Mouse (Mus musculus): ENCODE data around the gene Ptpra. TPM values are rescaled to one million over a fixed set of nuclear protein-coding genes. Genes with fewer than 3 reads are reported as not detected.

Gene Ptpra
- total RNA-seq, 2 experiments from 2014 or later = 48.6 to 49.0 TPM

DNA sequence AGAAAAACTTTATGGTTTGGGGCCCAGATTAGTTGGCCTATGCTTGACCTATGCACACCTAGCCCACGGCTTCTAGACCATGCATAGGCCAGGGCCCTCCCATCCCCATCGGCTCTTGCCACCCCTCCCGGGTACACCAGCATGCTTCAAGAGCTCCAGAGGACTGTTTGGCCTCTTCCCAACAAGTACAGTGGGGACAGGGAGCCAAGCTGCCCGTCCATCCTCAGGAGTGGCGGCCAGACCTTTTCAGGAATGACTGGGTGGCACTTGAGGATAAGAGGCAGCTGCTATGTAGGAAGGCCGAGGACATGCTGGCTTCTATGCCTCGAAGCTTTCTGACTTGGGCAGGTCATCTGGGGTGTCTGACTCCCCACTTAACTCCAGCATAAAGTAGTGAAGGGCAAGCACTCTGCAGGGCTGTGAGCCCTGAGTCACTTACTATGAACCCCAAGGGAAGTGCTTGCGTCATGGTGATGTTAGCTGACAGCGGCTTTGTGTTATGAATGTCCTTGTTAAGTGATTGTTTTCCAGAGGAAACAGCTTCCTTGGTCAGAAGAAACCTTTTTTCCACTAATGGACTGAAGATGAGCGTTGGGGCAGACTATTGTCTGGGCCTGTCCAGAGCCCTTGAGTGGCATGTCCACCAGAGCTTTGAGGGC, 134.0 kb downstream of the Ptpra start:
- DNase-seq = peak in 1 of 2 experiments; percentile 12
- intact Hi-C loops (cut with DNase I) = no loop called here

DNA sequence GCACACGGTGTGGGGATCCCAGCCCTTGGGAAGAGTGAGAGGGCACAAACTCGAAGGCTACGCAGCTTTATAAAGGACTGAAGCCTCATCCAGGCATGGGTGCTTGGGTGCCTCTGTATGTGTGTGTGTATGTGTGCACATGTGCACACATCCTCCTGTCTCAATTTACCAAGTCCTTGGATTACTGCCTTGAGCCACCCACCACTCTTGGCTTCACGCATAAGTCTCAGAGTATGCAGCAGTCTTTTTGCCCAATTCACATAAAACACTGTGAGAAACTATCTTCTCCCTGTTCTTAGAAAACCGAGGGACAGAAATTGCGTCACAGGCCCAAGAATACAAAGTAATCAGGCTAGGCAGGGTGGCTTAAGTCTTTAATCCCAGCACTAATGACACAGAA, 135.9 kb downstream of the Ptpra start:
- DNase-seq = no peak
- intact Hi-C loops (cut with DNase I) = no loop called here

DNA sequence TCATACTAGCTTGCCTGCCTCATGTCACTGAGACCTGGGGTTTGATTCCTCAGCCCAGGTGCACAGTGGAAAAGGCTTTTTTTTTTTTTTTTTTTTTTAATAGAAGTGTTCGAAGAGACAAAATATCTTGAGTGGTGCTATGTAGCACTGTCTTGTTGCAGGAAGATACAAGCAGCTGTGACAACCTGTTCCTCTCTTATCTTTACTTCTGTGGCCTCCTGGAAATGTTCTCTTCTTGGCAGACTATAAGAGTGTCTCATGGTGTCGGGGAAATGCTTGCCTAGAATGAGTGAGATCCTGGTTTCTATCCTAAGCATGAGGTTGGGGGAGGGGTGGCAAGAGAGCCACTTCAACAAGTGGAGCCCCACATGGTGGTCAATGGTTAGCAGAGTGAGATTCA, 138.3 kb downstream of the Ptpra start:
- no peak for DNase-seq
- intact Hi-C loops (cut with DNase I) = no loop called here

DNA sequence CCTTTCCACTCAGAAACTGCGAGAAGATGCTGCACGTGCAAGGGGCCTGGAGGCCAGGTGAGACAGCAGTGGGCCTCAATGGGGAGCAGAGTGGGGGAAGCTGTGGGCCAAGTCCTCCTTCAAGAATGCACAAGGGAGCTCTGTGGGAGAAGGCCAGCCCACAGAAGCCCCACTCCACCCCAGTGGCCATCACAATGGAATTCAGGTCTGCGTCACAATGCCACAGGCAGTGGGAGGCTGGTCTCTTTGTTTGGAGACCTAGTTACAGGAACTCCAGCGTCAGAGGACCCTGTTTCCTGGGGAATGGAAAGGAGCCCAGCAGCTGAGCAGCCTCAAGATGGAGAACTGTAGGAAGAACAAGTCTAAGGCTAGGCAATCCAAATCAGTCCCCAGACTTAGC, 139.1 kb downstream of the Ptpra start:
- intact Hi-C loops (cut with DNase I) = no loop called here
- no peak for DNase-seq

DNA sequence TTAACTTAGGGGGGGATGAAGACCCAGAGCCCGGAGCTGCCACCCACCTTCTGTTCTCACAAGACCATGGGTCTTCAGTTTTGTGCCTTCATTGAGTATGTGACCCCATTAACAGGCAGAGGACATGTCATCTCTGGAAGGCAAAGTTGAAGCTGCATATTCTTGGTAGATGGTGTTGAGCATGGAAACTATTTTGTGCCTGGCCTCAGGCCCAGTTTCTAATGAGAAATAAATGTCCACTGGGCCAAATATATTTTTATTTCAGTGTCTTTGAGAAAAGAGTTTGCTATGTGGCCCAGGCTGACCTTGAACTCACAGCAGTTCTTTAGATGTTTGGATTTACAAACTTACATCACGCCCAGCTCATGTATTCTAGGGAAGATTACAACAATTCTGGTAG, 139.7 kb downstream of the Ptpra start:
- intact Hi-C loops (cut with DNase I) = no loop called here
- DNase-seq = peak in 1 of 2 experiments; percentile 21

DNA sequence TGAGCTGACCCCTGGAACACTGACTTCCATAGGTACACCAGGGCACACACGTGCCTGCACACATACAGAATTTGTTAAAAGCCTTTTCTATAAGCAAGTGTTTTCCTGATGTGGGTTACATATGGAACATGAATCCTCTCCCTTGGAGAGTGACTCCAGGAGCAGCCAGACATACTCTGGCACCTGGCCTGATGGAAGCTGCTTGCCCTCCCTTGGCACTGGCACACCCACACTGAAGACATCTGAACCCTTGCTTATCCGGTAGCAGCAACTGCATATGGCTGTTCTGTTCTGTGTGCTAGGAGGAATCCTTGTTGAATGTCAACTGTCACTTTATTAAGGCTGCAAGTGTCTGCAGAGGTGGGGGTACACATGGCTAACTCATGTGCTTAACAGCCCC, 140.9 kb downstream of the Ptpra start:
- intact Hi-C loops (cut with DNase I) = no loop called here
- DNase-seq = no peak

DNA sequence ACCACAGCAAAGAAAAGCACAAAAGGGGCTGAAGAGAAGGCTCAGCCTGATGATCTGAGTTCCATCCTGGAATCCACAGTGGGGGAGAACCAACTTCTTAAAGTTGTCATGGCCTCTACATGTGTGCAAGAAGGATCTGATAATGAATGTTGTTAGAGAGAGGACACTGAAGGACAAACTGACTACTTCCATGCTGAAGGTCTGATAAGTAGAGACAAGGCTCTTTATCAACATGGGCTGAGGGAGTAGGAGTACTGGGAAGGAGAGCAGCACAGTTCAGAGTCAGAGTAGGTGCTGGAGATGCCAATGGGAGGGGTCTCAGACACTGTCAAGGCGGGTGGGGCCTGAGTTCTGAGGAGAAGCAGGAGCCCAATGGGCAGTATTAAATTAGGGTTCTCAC, 145.5 kb downstream of the Ptpra start:
- intact Hi-C loops (cut with DNase I) = no loop called here

DNA sequence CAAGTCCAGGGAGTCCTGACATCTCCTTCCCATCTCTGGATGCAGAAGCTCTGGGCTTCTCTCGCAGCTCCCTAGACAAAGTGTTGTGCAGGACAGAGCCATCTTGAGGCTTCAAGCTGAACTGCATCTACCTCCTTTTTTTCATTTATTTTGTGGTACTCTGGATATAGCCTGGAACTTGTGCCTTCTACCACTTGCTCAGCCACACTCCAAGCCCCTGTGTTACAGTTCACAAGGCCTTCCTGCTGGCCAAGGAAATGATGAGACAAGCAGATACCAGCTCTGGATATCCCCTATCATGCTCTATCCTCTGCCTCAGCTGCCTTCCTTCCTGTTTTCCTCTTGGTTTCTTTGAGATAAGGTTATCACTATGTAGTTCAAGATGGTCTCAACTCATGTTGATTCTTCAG, 147.5 kb downstream of the Ptpra start:
- peak; percentile 17 to 19 for DNase-seq
- intact Hi-C loops (cut with DNase I) = loop anchor here (2.0 kb wide), 1 partner anchor 33 kb away; no protein-coding TSS in a partner anchor

More for the DNA sequence above, 145.5 kb downstream of the Ptpra start:
- no peak for DNase-seq

DNA sequence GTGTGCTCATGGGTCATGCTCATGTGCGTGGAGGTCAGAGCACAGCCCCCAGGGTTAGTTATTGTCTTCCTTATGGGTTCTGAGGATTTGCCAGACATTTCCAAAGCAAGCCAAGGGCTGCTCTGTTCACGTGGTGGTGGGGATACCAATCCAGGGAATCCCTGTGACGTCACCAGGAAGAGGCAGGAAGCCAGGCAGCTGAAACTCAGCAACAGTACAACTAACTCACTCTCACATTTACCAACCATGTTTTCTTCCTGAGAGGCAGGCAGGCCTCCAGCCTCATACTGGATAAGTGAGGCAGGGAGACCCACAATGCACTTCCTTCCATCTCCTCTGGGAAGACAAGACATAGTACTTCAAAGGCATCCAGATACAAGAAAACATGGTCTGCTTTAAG, 148.3 kb downstream of the Ptpra start:
- DNase-seq = no peak
- intact Hi-C loops (cut with DNase I) = loop anchor here (2.0 kb wide), 1 partner anchor 34 kb away; no protein-coding TSS in a partner anchor

DNA sequence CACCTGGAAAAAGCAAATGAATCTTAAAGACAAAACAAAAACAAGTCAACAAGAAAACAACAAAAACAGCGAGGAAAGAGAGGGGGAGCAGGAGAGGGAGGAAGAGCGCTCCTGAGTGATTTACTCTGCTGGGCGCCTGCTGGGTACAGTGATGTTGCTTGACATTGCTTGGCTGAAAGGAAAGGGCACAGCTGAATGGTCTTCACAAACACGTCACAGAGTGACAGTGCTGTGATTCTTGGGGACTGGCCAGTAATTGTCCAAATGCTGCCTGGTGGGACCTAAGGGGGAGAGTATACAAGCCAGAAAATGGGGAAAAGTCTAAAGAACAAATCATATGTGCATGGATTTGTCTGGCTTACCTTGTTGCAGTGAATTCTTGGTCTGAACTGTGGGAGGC, 152.1 kb downstream of the Ptpra start:
- intact Hi-C loops (cut with DNase I) = no loop called here
- DNase-seq = no peak

Small RNA genes lying within 50 kb of the gene (microRNA-seq; reads per million reads assigned to microRNA genes)
- 0 reads per million in 2 experiments for gene Gm23876 (ENCODE audit: borderline number of aligned reads in 2 of 2)

Other genes starting within 250 kb of the Ptpra start
- gene Nop56, start 175.8 kb upstream of the Ptpra start, total RNA-seq (2021) = 10 to 100 TPM; 31.6 to 36.7 TPM
- gene Idh3b, start 165.7 kb upstream of the Ptpra start, total RNA-seq (2021) = 100 to 1,000 TPM; 794 to 801 TPM
- under 1 TPM; 0.47 to 0.60 TPM for gene Ebf4, start 155.1 kb upstream of the Ptpra start, total RNA-seq (2021)
- 1 to 10 TPM; 3.4 to 4.7 TPM for gene Cpxm1, start 52.7 kb upstream of the Ptpra start, total RNA-seq (2021)
- not detected for gene Gm28372, start 45.0 kb upstream of the Ptpra start, total RNA-seq (2021)
- gene 1700020A23Rik, start 45.0 kb upstream of the Ptpra start, total RNA-seq (2021) = not detected
- not detected for gene Tmem239, start 43.8 kb upstream of the Ptpra start, total RNA-seq (2021)
- 10 to 100 TPM; 25.2 to 30.7 TPM for gene Vps16, start 25.9 kb upstream of the Ptpra start, total RNA-seq (2021)
- 1 to 10 TPM; 4.9 to 5.3 TPM for gene Pced1a, start 25.6 kb upstream of the Ptpra start, total RNA-seq (2021)
- gene Mrps26, start 113.5 kb downstream of the Ptpra start, total RNA-seq (2021) = 10 to 100 TPM; 66.1 to 70.0 TPM
- gene Oxt, start 125.9 kb downstream of the Ptpra start, total RNA-seq (2021) = not detected
- gene Avp, start 132.3 kb downstream of the Ptpra start, total RNA-seq (2021) = 1 to 10 TPM in 1 of 2 experiments, under 1 TPM in 1; 0.68 to 4.8 TPM
- gene Fastkd5, start 179.7 kb downstream of the Ptpra start, total RNA-seq (2021) = 1 to 10 TPM; 7.1 to 8.0 TPM
- 1 to 10 TPM; 3.7 to 4.1 TPM for gene Ubox5, start 179.8 kb downstream of the Ptpra start, total RNA-seq (2021)
- 1 to 10 TPM; 4.3 to 5.8 TPM for gene Lzts3, start 192.5 kb downstream of the Ptpra start, total RNA-seq (2021)
- 10 to 100 TPM; 81.3 to 87.0 TPM for gene Ddrgk1, start 214.4 kb downstream of the Ptpra start, total RNA-seq (2021)
- 10 to 100 TPM; 17.9 to 18.7 TPM for gene Itpa, start 217.3 kb downstream of the Ptpra start, total RNA-seq (2021)
- gene Slc4a11, start 247.2 kb downstream of the Ptpra start, total RNA-seq (2021) = under 1 TPM; 0.33 to 0.36 TPM

Measured in heart, postnatal 36 days (tissue).